Mouse (Mus musculus): ENCODE results near the gene Cd177. TPM values are rescaled to one million over a fixed set of nuclear protein-coding genes. Genes with fewer than 3 reads are reported as not detected.
A peak's percentile ranks its signal among the peaks of the same experiment; 100 is the strongest.
"Not testable (repeated sequence)": the region's sequence is repeated elsewhere in the genome, so short reads cannot be mapped to it uniquely, and the experiment has no call there.

The Cd177 gene
- polyA plus RNA-seq, 1 experiment from 2014 or later: 20.5 TPM

- no peak overlapping the region for H3K4me2 ChIP-seq (ENCODE audit: low read depth, low read length)
- DNase-seq (no peak), ATAC-seq (no peak)
- H3K36me3 ChIP-seq (replicated peaks; ENCODE audit: insufficient read depth, low read length): no peaks in the 10 kb centered on the region
- H3K9me3 ChIP-seq (ENCODE audit: low read length): no peaks in the 10 kb centered on the region
- TF ChIP-seq CTCF (IDR thresholded peaks at IDR 0.05; ENCODE audit: low read depth): no peak
- TF ChIP-seq EP300 (IDR thresholded peaks at IDR 0.05; ENCODE audit: low read depth): no peak
- H3K4me1 ChIP-seq (ENCODE audit: insufficient read depth): no peaks in the 10 kb centered on the region
- no peak overlapping the region for H3K27ac ChIP-seq (ENCODE audit: low read depth)
- no peaks in the 10 kb centered on the region for H3K27me3 ChIP-seq (ENCODE audit: insufficient read depth, low read length)
- 65% methylated on average over 2 of the region's 2 CpGs for WGBS (ENCODE audit: insufficient replicate concordance)
- no peak overlapping the region for H3K4me3 ChIP-seq (ENCODE audit: low read depth, low read length)
- no peak overlapping the region for H3K9ac ChIP-seq (replicated peaks)
These were observed 8.5 kb downstream of the Cd177 start for GRCm38 (mm10) chr7:24751610-24752009.

GRCm38 (mm10) chr7:24750695-24751094, 9.4 kb downstream of the Cd177 start:
- TF ChIP-seq EP300 (IDR thresholded peaks at IDR 0.05; ENCODE audit: low read depth): no peak
- TF ChIP-seq CTCF (IDR thresholded peaks at IDR 0.05; ENCODE audit: low read depth): no peak
- 50% methylated on average over 4 of the region's 4 CpGs for whole genome bisulfite sequencing (ENCODE audit: insufficient replicate concordance)
- H3K9ac ChIP-seq (replicated peaks): no peak overlapping the region
- ATAC-seq (no peak), DNase-seq (no peak)
- H3K4me3 ChIP-seq (ENCODE audit: low read depth, low read length): no peak overlapping the region
- no peaks in the 10 kb centered on the region for H3K4me1 ChIP-seq (ENCODE audit: insufficient read depth)
- H3K4me2 ChIP-seq (ENCODE audit: low read depth, low read length): no peak overlapping the region
- no peaks in the 10 kb centered on the region for H3K27me3 ChIP-seq (ENCODE audit: insufficient read depth, low read length)
- H3K9me3 ChIP-seq (ENCODE audit: low read length): no peaks in the 10 kb centered on the region
- H3K36me3 ChIP-seq (replicated peaks; ENCODE audit: insufficient read depth, low read length): no peaks in the 10 kb centered on the region
- H3K27ac ChIP-seq (ENCODE audit: low read depth): no peak overlapping the region

GRCm38 (mm10) chr7:24735970-24736670, 24.0 kb downstream of the Cd177 start:
- H3K36me3 ChIP-seq (replicated peaks; ENCODE audit: insufficient read depth, low read length): no peaks in the 10 kb centered on the region
- no peak overlapping the region for H3K27ac ChIP-seq (ENCODE audit: low read depth)
- no peaks in the 10 kb centered on the region for H3K27me3 ChIP-seq (ENCODE audit: insufficient read depth, low read length)
- no peak overlapping the region for H3K9ac ChIP-seq (replicated peaks)
- WGBS (ENCODE audit: insufficient replicate concordance): 19% methylated on average over 16 of the region's 17 CpGs
- no peak overlapping the region for H3K4me3 ChIP-seq (ENCODE audit: low read depth, low read length)
- ATAC-seq (peak; percentile 17; the same call in 1 of the 2 replicates), DNase-seq (peak; percentile 57)
- no peaks in the 10 kb centered on the region for H3K9me3 ChIP-seq (ENCODE audit: low read length)
- no peak for TF ChIP-seq CTCF (IDR thresholded peaks at IDR 0.05; ENCODE audit: low read depth)
- no peaks in the 10 kb centered on the region for H3K4me1 ChIP-seq (ENCODE audit: insufficient read depth)
- 0 out of 2 replicates have a peak overlapping the region, but pooled peaks have one; percentile 13 for H3K4me2 ChIP-seq (ENCODE audit: low read depth, low read length)

- DNase-seq; H3K4me2 ChIP-seq (ENCODE audit: low read depth, low read length); H3K36me3 ChIP-seq (replicated peaks; ENCODE audit: insufficient read depth, low read length); H3K9ac ChIP-seq (replicated peaks); H3K9me3 ChIP-seq (ENCODE audit: low read length); ATAC-seq; H3K27me3 ChIP-seq (ENCODE audit: insufficient read depth, low read length); H3K4me1 ChIP-seq (ENCODE audit: insufficient read depth); H3K27ac ChIP-seq (ENCODE audit: low read depth); H3K4me3 ChIP-seq (ENCODE audit: low read depth, low read length): not testable (repeated sequence)
- 81% methylated on average over 11 of the region's 11 CpGs for WGBS (ENCODE audit: insufficient replicate concordance)
These were observed 33.3 kb downstream of the Cd177 start, which contains the start of gene Gm4763 for GRCm38 (mm10) chr7:24726808-24727207. Gm4763 (minus strand) TSS chr7:24726908.

- H3K36me3 ChIP-seq (replicated peaks; ENCODE audit: insufficient read depth, low read length): no peaks in the 10 kb centered on the region
- no peaks in the 10 kb centered on the region for H3K27me3 ChIP-seq (ENCODE audit: insufficient read depth, low read length)
- ATAC-seq: no peak
- DNase-seq: peak; percentile 43
- H3K9ac ChIP-seq (replicated peaks): no peak overlapping the region
- TF ChIP-seq EP300 (IDR thresholded peaks at IDR 0.05; ENCODE audit: low read depth): no peak
- WGBS (ENCODE audit: insufficient replicate concordance): 44% methylated on average over 6 of the region's 6 CpGs
- no peaks in the 10 kb centered on the region for H3K4me1 ChIP-seq (ENCODE audit: insufficient read depth)
- H3K4me3 ChIP-seq (ENCODE audit: low read depth, low read length): no peak overlapping the region
- H3K27ac ChIP-seq (ENCODE audit: low read depth): 0 out of 2 replicates have a peak overlapping the region, but pooled peaks have one; percentile 8
- no peak overlapping the region for H3K4me2 ChIP-seq (ENCODE audit: low read depth, low read length)
- no peaks in the 10 kb centered on the region for H3K9me3 ChIP-seq (ENCODE audit: low read length)
These were observed 45.1 kb downstream of the Cd177 start for GRCm38 (mm10) chr7:24715039-24715438.

- DNase-seq (no peak), ATAC-seq (no peak)
- H3K4me1 ChIP-seq (ENCODE audit: insufficient read depth): no peaks in the 10 kb centered on the region
- no peaks in the 10 kb centered on the region for H3K9me3 ChIP-seq (ENCODE audit: low read length)
- no peaks in the 10 kb centered on the region for H3K27me3 ChIP-seq (ENCODE audit: insufficient read depth, low read length)
- no peak within 1 kb of the TSS for H3K4me3 ChIP-seq (ENCODE audit: low read depth, low read length)
- TF ChIP-seq EP300 (IDR thresholded peaks at IDR 0.05; ENCODE audit: low read depth): no peak
- no peak for TF ChIP-seq CTCF (IDR thresholded peaks at IDR 0.05; ENCODE audit: low read depth)
- H3K36me3 ChIP-seq (replicated peaks; ENCODE audit: insufficient read depth, low read length): no peaks in the 10 kb centered on the region
- H3K4me2 ChIP-seq (ENCODE audit: low read depth, low read length): no peak within 1 kb of the TSS
- WGBS (ENCODE audit: insufficient replicate concordance): 85% methylated on average over 14 of the region's 14 CpGs
- no peak within 1 kb of the TSS for H3K27ac ChIP-seq (ENCODE audit: low read depth)
- H3K9ac ChIP-seq (replicated peaks): no peak within 1 kb of the TSS
These were observed 51.2 kb downstream of the Cd177 start, which contains the start of gene BC049730 for GRCm38 (mm10) chr7:24708832-24709292. BC049730 (plus strand) TSS chr7:24709242.

GRCm38 (mm10) chr7:24702841-24703240, 57.3 kb downstream of the Cd177 start:
- not testable (repeated sequence) for H3K36me3 ChIP-seq (replicated peaks; ENCODE audit: insufficient read depth, low read length); H3K9ac ChIP-seq (replicated peaks); H3K27me3 ChIP-seq (ENCODE audit: insufficient read depth, low read length); H3K4me3 ChIP-seq (ENCODE audit: low read depth, low read length); H3K4me2 ChIP-seq (ENCODE audit: low read depth, low read length); ATAC-seq; H3K27ac ChIP-seq (ENCODE audit: low read depth); DNase-seq; H3K4me1 ChIP-seq (ENCODE audit: insufficient read depth); H3K9me3 ChIP-seq (ENCODE audit: low read length)
- 77% methylated on average over 9 of the region's 9 CpGs for WGBS (ENCODE audit: insufficient replicate concordance)

GRCm38 (mm10) chr7:24697891-24698290, 62.2 kb downstream of the Cd177 start:
- not testable (repeated sequence) for H3K9me3 ChIP-seq (ENCODE audit: low read length); DNase-seq; H3K4me3 ChIP-seq (ENCODE audit: low read depth, low read length); H3K27ac ChIP-seq (ENCODE audit: low read depth); ATAC-seq; H3K4me2 ChIP-seq (ENCODE audit: low read depth, low read length); H3K36me3 ChIP-seq (replicated peaks; ENCODE audit: insufficient read depth, low read length); H3K27me3 ChIP-seq (ENCODE audit: insufficient read depth, low read length); H3K9ac ChIP-seq (replicated peaks); H3K4me1 ChIP-seq (ENCODE audit: insufficient read depth)
- WGBS (ENCODE audit: insufficient replicate concordance): 83% methylated on average over 4 of the region's 4 CpGs

All from liver, postnatal 0 days (tissue).